Mouse (Mus musculus) heart, postnatal 0 days (tissue): ENCODE data around the gene Dennd2a.
"Not testable (repeated sequence)": the region's sequence is repeated elsewhere in the genome, so short reads cannot be mapped to it uniquely, and the experiment has no call there.

Source experiments
- CTCF ChIP-seq: IDR thresholded peaks from 2 replicates; pipeline ENCODE4 v1.5.1; 2016; ENCODE audit warnings: antibody characterized with exemption, control low read depth, low read depth
- EP300 ChIP-seq: IDR thresholded peaks from 2 replicates; pipeline ENCODE4 v1.6.1; 2016; ENCODE audit warnings: antibody characterized with exemption, low read depth

GRCm38 (mm10) chr6:39437519-39437918 lies 120.1 kb downstream of the Dennd2a start:
- TF ChIP-seq CTCF, EP300: not testable (repeated sequence)
